Mouse (Mus musculus) T-helper 2 cell (primary cell): Measurements from ENCODE around the gene Tex21.

ENCODE experiments used
- in situ Hi-C: fragments of 300-600 bp; cut with MboI, MseI; formaldehyde crosslinking; loops from one replicate; pipeline ENCODE4 v1.15.1; 2025; ENCODE audit warnings: high pct_unique_total_duplicates

Gene Tex21

GRCm38 (mm10) chr12:76246646-76247045, at the start of gene Tex21:
TSS of gene Tex21 (minus strand) at chr12:76246746.
- in situ Hi-C loops, result no loop called here

GRCm38 (mm10) chr12:76293192-76293591, 46.6 kb upstream of the Tex21 start:
- in situ Hi-C loops, result no loop called here

GRCm38 (mm10) chr12:76290271-76290670, 43.7 kb upstream of the Tex21 start:
- in situ Hi-C loops, result no loop called here

GRCm38 (mm10) chr12:76289428-76289827, 42.9 kb upstream of the Tex21 start:
- in situ Hi-C loops, result no loop called here

- in situ Hi-C loops, result no loop called here
Observed at GRCm38 (mm10) chr12:76288494-76288893, 41.9 kb upstream of the Tex21 start.

- in situ Hi-C loops, result no loop called here
Observed at GRCm38 (mm10) chr12:76287986-76288385, 41.4 kb upstream of the Tex21 start.

GRCm38 (mm10) chr12:76285418-76285817, 38.9 kb upstream of the Tex21 start:
- in situ Hi-C loops, result no loop called here

GRCm38 (mm10) chr12:76282532-76283173, 36.1 kb upstream of the Tex21 start:
- in situ Hi-C loops, result no loop called here

GRCm38 (mm10) chr12:76282132-76282531, 35.6 kb upstream of the Tex21 start:
- in situ Hi-C loops, result no loop called here

GRCm38 (mm10) chr12:76281111-76281660, 34.6 kb upstream of the Tex21 start:
- in situ Hi-C loops, result no loop called here

GRCm38 (mm10) chr12:76280556-76280955, 34.0 kb upstream of the Tex21 start:
- in situ Hi-C loops, result no loop called here

GRCm38 (mm10) chr12:76278209-76278608, 31.7 kb upstream of the Tex21 start:
- in situ Hi-C loops, result no loop called here

- in situ Hi-C loops, result no loop called here
Observed at GRCm38 (mm10) chr12:76272610-76273524, 26.3 kb upstream of the Tex21 start.

GRCm38 (mm10) chr12:76271516-76271915, 25.0 kb upstream of the Tex21 start:
- in situ Hi-C loops, result no loop called here

- in situ Hi-C loops, result no loop called here
Observed at GRCm38 (mm10) chr12:76269196-76269595, 22.6 kb upstream of the Tex21 start.

- in situ Hi-C loops, result no loop called here
Observed at GRCm38 (mm10) chr12:76268686-76269085, 22.1 kb upstream of the Tex21 start.

- in situ Hi-C loops, result no loop called here
Observed at GRCm38 (mm10) chr12:76266875-76267274, 20.3 kb upstream of the Tex21 start.

GRCm38 (mm10) chr12:76265001-76265400, 18.5 kb upstream of the Tex21 start:
- in situ Hi-C loops, result no loop called here

GRCm38 (mm10) chr12:76264325-76264965, 17.9 kb upstream of the Tex21 start:
- in situ Hi-C loops, result no loop called here

GRCm38 (mm10) chr12:76263876-76264275, 17.3 kb upstream of the Tex21 start:
- in situ Hi-C loops, result no loop called here

- in situ Hi-C loops, result no loop called here
Observed at GRCm38 (mm10) chr12:76262918-76263317, 16.4 kb upstream of the Tex21 start.

- in situ Hi-C loops, result no loop called here
Observed at GRCm38 (mm10) chr12:76261556-76261955, 15.0 kb upstream of the Tex21 start.
